Mouse (Mus musculus): ENCODE results near the gene Pdhx. TPM values are rescaled to one million over a fixed set of nuclear protein-coding genes. Genes with fewer than 3 reads are reported as not detected.

Gene Pdhx
- polyA plus RNA-seq, 1 experiment from 2014 or later: 41.1 TPM

- H3K27me3 ChIP-seq (replicated peaks; ENCODE audit: control insufficient read depth, insufficient read depth, low read length): no peaks in the 10 kb centered on the region
- no peak overlapping the region for H3K9ac ChIP-seq (ENCODE audit: low read depth, low read length)
- no peak overlapping the region for H3K4me2 ChIP-seq (ENCODE audit: low read depth, low read length)
- no peaks in the 10 kb centered on the region for H3K36me3 ChIP-seq (ENCODE audit: control insufficient read depth, insufficient read depth, low read length)
- DNase-seq (ENCODE audit: low spot score) (no peak), ATAC-seq (ENCODE audit: low read depth) (no peak)
- no peak overlapping the region for H3K4me3 ChIP-seq (ENCODE audit: low read depth, low read length)
- H3K4me1 ChIP-seq (ENCODE audit: control insufficient read depth, insufficient read depth, low read length): no peaks in the 10 kb centered on the region
- WGBS: 75% methylated on average over 3 of the region's 3 CpGs
- H3K27ac ChIP-seq (replicated peaks; ENCODE audit: low read depth, low read length): no peak overlapping the region
- no peaks in the 10 kb centered on the region for H3K9me3 ChIP-seq (ENCODE audit: control insufficient read depth, low read length)
These were observed 65.1 kb downstream of the Pdhx start for GRCm38 (mm10) chr2:103008221-103008620.

DNA sequence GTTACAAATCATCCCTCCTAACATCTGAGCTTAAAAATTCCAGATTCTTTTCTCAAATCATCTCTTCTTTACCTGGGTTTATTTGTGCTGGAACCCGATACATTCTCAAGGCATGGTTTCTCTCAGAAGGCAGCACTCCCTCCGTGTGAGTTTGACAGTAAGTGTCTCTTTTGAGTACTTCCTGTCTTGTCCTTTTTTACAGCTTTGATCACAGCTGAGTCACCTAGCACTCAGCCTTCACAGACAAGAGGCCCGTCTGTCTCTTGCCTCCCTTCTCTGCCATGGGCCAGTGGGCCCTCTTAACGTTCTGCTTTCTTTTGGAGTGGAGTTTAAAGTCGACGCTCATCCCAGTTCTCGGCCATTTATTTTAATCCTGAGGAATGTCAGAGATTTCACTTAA lies 68.7 kb downstream of the Pdhx start:
- Histone ChIP-seq H3K9me3 (ENCODE audit: control insufficient read depth, low read length) (no peaks in the 10 kb centered on the region), H3K9ac (ENCODE audit: low read depth, low read length) (no peak overlapping the region), H3K4me2 (ENCODE audit: low read depth, low read length) (no peak overlapping the region), H3K27ac (replicated peaks; ENCODE audit: low read depth, low read length) (no peak overlapping the region), H3K4me3 (ENCODE audit: low read depth, low read length) (no peak overlapping the region), H3K36me3 (ENCODE audit: control insufficient read depth, insufficient read depth, low read length) (no peaks in the 10 kb centered on the region), H3K4me1 (ENCODE audit: control insufficient read depth, insufficient read depth, low read length) (no peaks in the 10 kb centered on the region), H3K27me3 (replicated peaks; ENCODE audit: control insufficient read depth, insufficient read depth, low read length) (no peaks in the 10 kb centered on the region)
- no peak for DNase-seq (ENCODE audit: low spot score)
- 43% methylated on average over 7 of the region's 7 CpGs for WGBS
- no peak for ATAC-seq (ENCODE audit: low read depth)

DNA sequence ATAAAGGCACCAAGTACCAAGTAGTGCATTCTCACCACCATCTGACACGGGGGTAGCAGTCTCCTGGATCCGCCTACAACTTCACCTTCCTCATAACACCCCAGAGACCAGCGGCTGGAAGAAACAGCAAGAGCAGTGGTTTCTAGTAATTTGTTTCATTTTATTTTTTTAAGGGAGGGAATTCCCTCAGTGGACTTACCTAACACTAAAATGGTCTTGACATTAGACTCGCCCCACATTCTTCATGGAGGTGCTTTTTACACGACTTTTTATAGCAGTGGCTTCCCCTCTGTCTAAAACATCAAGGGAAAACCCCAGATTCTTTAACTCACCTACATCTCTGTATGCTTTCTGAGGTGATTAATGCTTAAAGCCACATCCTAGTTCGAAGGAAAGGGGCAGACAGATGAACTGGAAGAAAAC lies 74.1 kb downstream of the Pdhx start:
- no peak for DNase-seq (ENCODE audit: low spot score)
- H3K27me3 ChIP-seq (replicated peaks; ENCODE audit: control insufficient read depth, insufficient read depth, low read length): no peaks in the 10 kb centered on the region
- H3K4me2 ChIP-seq (ENCODE audit: low read depth, low read length): no peak overlapping the region
- H3K27ac ChIP-seq (replicated peaks; ENCODE audit: low read depth, low read length): no peak overlapping the region
- no peak overlapping the region for H3K4me3 ChIP-seq (ENCODE audit: low read depth, low read length)
- 55% methylated on average over 6 of the region's 6 CpGs for WGBS
- no peaks in the 10 kb centered on the region for H3K36me3 ChIP-seq (ENCODE audit: control insufficient read depth, insufficient read depth, low read length)
- no peaks in the 10 kb centered on the region for H3K4me1 ChIP-seq (ENCODE audit: control insufficient read depth, insufficient read depth, low read length)
- no peak for ATAC-seq (ENCODE audit: low read depth)
- no peak overlapping the region for H3K9ac ChIP-seq (ENCODE audit: low read depth, low read length)
- no peaks in the 10 kb centered on the region for H3K9me3 ChIP-seq (ENCODE audit: control insufficient read depth, low read length)

DNA sequence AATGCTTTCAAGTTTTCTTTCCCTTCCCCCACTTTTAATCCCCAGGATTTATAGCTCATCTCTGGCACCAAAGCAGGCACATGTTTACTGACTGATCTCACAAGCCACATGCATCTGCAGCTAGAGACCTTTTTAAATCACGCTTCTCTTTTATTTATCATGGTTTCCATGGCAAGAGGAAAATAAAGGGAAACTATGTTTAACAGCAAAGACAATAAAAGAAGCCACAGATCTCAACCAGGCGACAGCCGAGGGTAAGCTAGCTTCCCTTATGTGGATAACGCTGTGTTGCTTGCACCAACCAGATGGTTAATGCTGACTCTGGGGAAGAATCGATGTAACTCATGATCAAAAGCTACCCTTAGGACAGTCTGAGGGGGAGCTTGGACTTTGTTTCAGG lies 75.0 kb downstream of the Pdhx start:
- peak; percentile 54 for DNase-seq (ENCODE audit: low spot score)
- 38% methylated on average over 5 of the region's 5 CpGs for WGBS
- ATAC-seq (ENCODE audit: low read depth): no peak

GRCm38 (mm10) chr2:102997874-102998273 lies 75.4 kb downstream of the Pdhx start:
- no peak overlapping the region for H3K9ac ChIP-seq (ENCODE audit: low read depth, low read length)
- no peak overlapping the region for H3K4me2 ChIP-seq (ENCODE audit: low read depth, low read length)
- WGBS: 56% methylated on average over 1 of the region's 1 CpGs
- H3K9me3 ChIP-seq (ENCODE audit: control insufficient read depth, low read length): no peaks in the 10 kb centered on the region
- H3K27me3 ChIP-seq (replicated peaks; ENCODE audit: control insufficient read depth, insufficient read depth, low read length): no peaks in the 10 kb centered on the region
- H3K4me3 ChIP-seq (ENCODE audit: low read depth, low read length): no peak overlapping the region
- ATAC-seq (ENCODE audit: low read depth): no peak
- no peaks in the 10 kb centered on the region for H3K36me3 ChIP-seq (ENCODE audit: control insufficient read depth, insufficient read depth, low read length)
- H3K27ac ChIP-seq (replicated peaks; ENCODE audit: low read depth, low read length): no peak overlapping the region
- H3K4me1 ChIP-seq (ENCODE audit: control insufficient read depth, insufficient read depth, low read length): no peaks in the 10 kb centered on the region
- DNase-seq (ENCODE audit: low spot score): peak; percentile 61

More for the DNA sequence above, 75.0 kb downstream of the Pdhx start:
- H3K36me3 ChIP-seq (ENCODE audit: control insufficient read depth, insufficient read depth, low read length): no peaks in the 10 kb centered on the region
- H3K27me3 ChIP-seq (replicated peaks; ENCODE audit: control insufficient read depth, insufficient read depth, low read length): no peaks in the 10 kb centered on the region
- no peak overlapping the region for H3K27ac ChIP-seq (replicated peaks; ENCODE audit: low read depth, low read length)
- no peak overlapping the region for H3K4me3 ChIP-seq (ENCODE audit: low read depth, low read length)
- no peak overlapping the region for H3K4me2 ChIP-seq (ENCODE audit: low read depth, low read length)
- no peaks in the 10 kb centered on the region for H3K4me1 ChIP-seq (ENCODE audit: control insufficient read depth, insufficient read depth, low read length)
- no peaks in the 10 kb centered on the region for H3K9me3 ChIP-seq (ENCODE audit: control insufficient read depth, low read length)
- no peak overlapping the region for H3K9ac ChIP-seq (ENCODE audit: low read depth, low read length)

DNA sequence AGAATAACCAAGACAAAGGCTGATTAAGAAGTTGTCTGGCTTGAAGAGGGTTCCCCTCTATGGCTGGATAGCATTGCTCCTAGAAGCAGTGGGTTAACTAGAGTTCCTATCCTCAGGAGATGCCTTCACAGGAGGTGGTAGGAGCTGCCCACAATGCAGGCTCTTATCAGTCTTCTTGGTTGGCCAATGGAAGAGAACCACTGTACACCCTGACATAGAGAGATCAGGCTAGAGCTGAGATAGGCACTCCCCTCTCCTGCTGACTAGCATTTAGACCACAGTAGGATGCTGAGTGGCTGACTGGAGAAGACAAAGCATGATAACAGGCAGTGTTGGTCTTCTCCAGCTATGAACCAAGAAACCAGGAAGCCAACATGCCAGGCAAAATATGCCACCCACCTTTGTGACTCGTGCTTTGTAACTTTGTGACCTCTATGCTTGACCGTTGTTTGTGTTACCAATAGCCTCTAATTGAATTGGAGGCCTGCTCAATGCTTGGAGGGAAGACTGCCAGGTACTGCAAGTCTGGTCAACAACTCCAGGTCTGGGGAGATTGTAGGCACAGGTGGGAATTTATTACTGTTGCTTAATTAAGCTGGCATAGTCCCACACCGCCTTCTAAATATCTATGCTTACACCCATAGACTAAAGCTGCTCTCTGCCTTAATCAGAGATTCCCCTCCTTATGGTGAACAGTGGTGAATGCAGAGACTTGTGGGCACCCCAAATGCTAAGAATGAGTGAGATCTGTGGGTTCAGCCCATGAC lies 79.3 kb downstream of the Pdhx start:
- H3K9me3 ChIP-seq (ENCODE audit: control insufficient read depth, low read length): no peaks in the 10 kb centered on the region
- H3K27ac ChIP-seq (replicated peaks; ENCODE audit: low read depth, low read length): no peak overlapping the region
- no peaks in the 10 kb centered on the region for H3K27me3 ChIP-seq (replicated peaks; ENCODE audit: control insufficient read depth, insufficient read depth, low read length)
- H3K4me3 ChIP-seq (ENCODE audit: low read depth, low read length): no peak overlapping the region
- no peaks in the 10 kb centered on the region for H3K36me3 ChIP-seq (ENCODE audit: control insufficient read depth, insufficient read depth, low read length)
- no peaks in the 10 kb centered on the region for H3K4me1 ChIP-seq (ENCODE audit: control insufficient read depth, insufficient read depth, low read length)
- 83% methylated on average over 3 of the region's 3 CpGs for WGBS
- ATAC-seq (ENCODE audit: low read depth) (no peak), DNase-seq (ENCODE audit: low spot score) (no peak)
- no peak overlapping the region for H3K4me2 ChIP-seq (ENCODE audit: low read depth, low read length)
- H3K9ac ChIP-seq (ENCODE audit: low read depth, low read length): no peak overlapping the region

DNA sequence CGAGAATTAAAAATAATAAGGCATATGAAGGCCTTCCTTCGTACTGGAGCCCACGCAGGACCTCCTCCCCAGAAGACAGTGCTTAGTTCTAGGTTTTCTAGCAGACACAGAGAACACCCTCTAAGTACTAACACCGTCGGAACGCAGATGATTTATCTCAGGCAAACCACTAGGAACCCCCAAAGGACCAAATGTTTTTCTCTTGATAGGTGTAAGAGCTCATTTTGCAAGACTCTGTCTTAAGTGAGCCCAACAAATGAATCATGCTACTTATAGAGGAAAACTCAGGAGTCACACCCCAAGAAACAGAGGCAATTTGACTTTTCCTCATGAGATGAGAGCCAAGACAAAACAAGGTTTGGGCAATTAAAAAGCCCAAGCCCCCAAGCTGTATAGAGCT lies 80.9 kb downstream of the Pdhx start:
- no peaks in the 10 kb centered on the region for H3K36me3 ChIP-seq (ENCODE audit: control insufficient read depth, insufficient read depth, low read length)
- H3K4me1 ChIP-seq (ENCODE audit: control insufficient read depth, insufficient read depth, low read length): no peaks in the 10 kb centered on the region
- DNase-seq (ENCODE audit: low spot score) (no peak), ATAC-seq (ENCODE audit: low read depth) (no peak)
- WGBS: 85% methylated on average over 6 of the region's 6 CpGs
- H3K27ac ChIP-seq (replicated peaks; ENCODE audit: low read depth, low read length): no peak overlapping the region
- no peaks in the 10 kb centered on the region for H3K9me3 ChIP-seq (ENCODE audit: control insufficient read depth, low read length)
- H3K27me3 ChIP-seq (replicated peaks; ENCODE audit: control insufficient read depth, insufficient read depth, low read length): no peaks in the 10 kb centered on the region
- no peak overlapping the region for H3K4me2 ChIP-seq (ENCODE audit: low read depth, low read length)
- H3K9ac ChIP-seq (ENCODE audit: low read depth, low read length): no peak overlapping the region
- no peak overlapping the region for H3K4me3 ChIP-seq (ENCODE audit: low read depth, low read length)

- Histone ChIP-seq H3K9me3 (ENCODE audit: control insufficient read depth, low read length) (no peaks in the 10 kb centered on the region), H3K4me3 (ENCODE audit: low read depth, low read length) (no peak overlapping the region), H3K9ac (ENCODE audit: low read depth, low read length) (no peak overlapping the region), H3K36me3 (ENCODE audit: control insufficient read depth, insufficient read depth, low read length) (no peaks in the 10 kb centered on the region), H3K4me2 (ENCODE audit: low read depth, low read length) (no peak overlapping the region), H3K27ac (replicated peaks; ENCODE audit: low read depth, low read length) (no peak overlapping the region), H3K4me1 (ENCODE audit: control insufficient read depth, insufficient read depth, low read length) (no peaks in the 10 kb centered on the region), H3K27me3 (replicated peaks; ENCODE audit: control insufficient read depth, insufficient read depth, low read length) (no peaks in the 10 kb centered on the region)
- ATAC-seq (ENCODE audit: low read depth) (no peak), DNase-seq (ENCODE audit: low spot score) (peak; percentile 15)
- WGBS: 28% methylated on average over 2 of the region's 2 CpGs
These were observed 83.0 kb downstream of the Pdhx start for GRCm38 (mm10) chr2:102990301-102990702.

DNA sequence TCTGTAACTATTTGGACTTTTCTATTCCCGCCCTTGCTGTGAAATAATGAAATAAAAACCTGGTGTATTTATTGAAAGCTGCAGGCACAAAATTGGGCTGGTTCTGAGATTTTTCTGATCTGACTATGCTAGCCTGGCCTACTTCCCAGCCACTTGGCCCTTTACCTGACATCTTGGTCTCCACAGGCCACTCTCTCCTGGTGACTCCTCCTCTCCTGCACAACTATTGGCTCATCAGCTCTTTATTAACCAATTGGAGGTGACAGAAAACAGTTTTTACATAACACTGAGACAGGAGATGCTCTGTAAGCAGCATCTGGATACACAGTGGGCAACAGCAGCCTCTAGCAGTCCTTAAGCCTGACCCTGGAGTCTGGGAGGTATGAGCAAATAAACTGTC lies 83.9 kb downstream of the Pdhx start:
- no peak overlapping the region for H3K4me2 ChIP-seq (ENCODE audit: low read depth, low read length)
- H3K27ac ChIP-seq (replicated peaks; ENCODE audit: low read depth, low read length): peak overlapping the region; percentile 24; the same call in 1 of the 2 replicates
- no peaks in the 10 kb centered on the region for H3K27me3 ChIP-seq (replicated peaks; ENCODE audit: control insufficient read depth, insufficient read depth, low read length)
- ATAC-seq (ENCODE audit: low read depth) (0 out of 2 replicates have a peak, but pooled peaks have one; percentile 15), DNase-seq (ENCODE audit: low spot score) (no peak)
- no peak overlapping the region for H3K4me3 ChIP-seq (ENCODE audit: low read depth, low read length)
- H3K9ac ChIP-seq (ENCODE audit: low read depth, low read length): no peak overlapping the region
- H3K9me3 ChIP-seq (ENCODE audit: control insufficient read depth, low read length): no peaks in the 10 kb centered on the region
- no peaks in the 10 kb centered on the region for H3K36me3 ChIP-seq (ENCODE audit: control insufficient read depth, insufficient read depth, low read length)
- 82% methylated on average over 1 of the region's 1 CpGs for WGBS
- no peaks in the 10 kb centered on the region for H3K4me1 ChIP-seq (ENCODE audit: control insufficient read depth, insufficient read depth, low read length)

All from embryonic facial prominence, embryonic 14.5 days (tissue).